Mouse (Mus musculus) erythroblast, embryonic 14.5 days (primary cell): ENCODE results near the gene Cmc1. TPM values are rescaled to one million over a fixed set of nuclear protein-coding genes. Genes with fewer than 3 reads are reported as not detected.
"Not testable (repeated sequence)": the region's sequence is repeated elsewhere in the genome, so short reads cannot be mapped to it uniquely, and the experiment has no call there.

Experiments
- H3K27me3 ChIP-seq: 2 replicates; pipeline ENCODE4 v1.6.1; 2012; ENCODE audit warnings: inconsistent platforms; ENCODE audit not compliant: control insufficient read depth
- H3K36me3 ChIP-seq: 2 replicates; pipeline ENCODE4 v1.6.1; 2012; ENCODE audit warnings: mild to moderate bottlenecking, inconsistent platforms; ENCODE audit not compliant: control insufficient read depth
- H3K4me1 ChIP-seq: 2 replicates; pipeline ENCODE4 v1.6.1; 2012; ENCODE audit warnings: inconsistent platforms; ENCODE audit not compliant: control insufficient read depth
- H3K4me3 ChIP-seq: replicated peaks from 2 replicates; pipeline ENCODE3; 2012; ENCODE audit warnings: moderate library complexity, mild to moderate bottlenecking, inconsistent platforms
- H3K9me3 ChIP-seq: 2 replicates; pipeline ENCODE4 v1.6.1; 2012; ENCODE audit warnings: low read length, inconsistent platforms, mixed read lengths; ENCODE audit not compliant: control insufficient read depth
- GATA1 ChIP-seq: IDR thresholded peaks from 2 replicates; pipeline ENCODE4 v1.6.1; 2012; ENCODE audit warnings: low read length, inconsistent platforms, mixed read lengths
- TAL1 ChIP-seq: IDR thresholded peaks from 3 replicates; pipeline ENCODE4 v1.6.1; 2012; ENCODE audit warnings: low read length, inconsistent platforms, mixed read lengths
- polyA plus RNA-seq: library from polyadenylated mRNA; stranded (reverse); fragments of >175 nt; gene quantifications from 2 replicates; pipeline ENCODE4 v1.2.3, GENCODE M21; 2012

Gene Cmc1
- polyA plus RNA-seq, 1 experiment = 0.16 TPM

GRCm38 (mm10) chr9:118157234-118157633 is 7.3 kb upstream of the Cmc1 start:
- Histone ChIP-seq H3K27me3 (no peaks in the 10 kb centered on the region), H3K4me3 (no peak overlapping the region), H3K36me3 (no peaks in the 10 kb centered on the region), H3K9me3 (no peaks in the 10 kb centered on the region), H3K4me1 (peaks cover 1% of the 10 kb centered on the region)
- no peak for TF ChIP-seq TAL1
- TF ChIP-seq GATA1 = no peak

DNA sequence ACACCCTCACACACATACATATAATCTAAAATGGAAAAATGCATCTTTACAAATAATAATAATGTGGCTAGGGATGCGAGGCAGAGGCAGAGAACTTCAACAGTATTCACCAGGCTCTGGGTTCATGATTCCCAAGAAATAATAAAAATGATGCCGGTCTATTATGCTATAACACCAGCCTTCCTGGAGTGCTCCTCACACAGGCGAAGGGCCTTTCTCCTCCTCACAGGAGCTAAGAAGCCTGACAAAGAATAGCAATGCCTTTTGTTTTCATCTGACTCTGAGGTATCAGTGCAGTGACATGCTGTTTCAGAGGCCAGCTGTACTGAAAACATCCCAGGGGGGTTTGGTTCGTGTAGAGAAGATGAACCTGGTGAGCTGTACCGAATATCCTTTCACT is 4.7 kb upstream of the Cmc1 start:
- Histone ChIP-seq H3K27me3 (no peaks in the 10 kb centered on the region), H3K4me1 (peaks cover 13% of the 10 kb centered on the region), H3K9me3 (no peaks in the 10 kb centered on the region), H3K4me3 (no peak overlapping the region), H3K36me3 (no peaks in the 10 kb centered on the region)
- TF ChIP-seq GATA1 = no peak
- no peak for TF ChIP-seq TAL1

DNA sequence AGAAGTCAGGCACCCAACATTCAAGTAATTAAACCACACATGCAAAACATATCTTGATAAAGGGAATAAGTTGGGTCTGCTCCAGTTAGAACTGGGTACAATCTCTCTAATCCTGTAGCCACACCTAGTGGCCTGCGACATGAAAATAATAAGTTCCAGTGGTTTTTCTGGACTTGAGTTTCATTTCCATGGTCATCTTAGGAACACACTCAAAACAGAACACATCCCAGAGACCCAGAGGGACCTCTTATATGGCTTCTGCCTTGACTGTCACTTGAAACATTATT is 1.2 kb upstream of the Cmc1 start:
- Histone ChIP-seq H3K27me3 (no peaks in the 10 kb centered on the region), H3K9me3 (no peaks in the 10 kb centered on the region), H3K4me1 (peaks cover 22% of the 10 kb centered on the region), H3K4me3 (peak overlapping the region; percentile 66), H3K36me3 (no peaks in the 10 kb centered on the region)
- no peak for TF ChIP-seq GATA1
- no peak for TF ChIP-seq TAL1

- TF ChIP-seq GATA1 (no peak), TAL1 (no peak)
Measured at GRCm38 (mm10) chr9:118150429-118151220, 648 bp upstream of the Cmc1 start.

DNA sequence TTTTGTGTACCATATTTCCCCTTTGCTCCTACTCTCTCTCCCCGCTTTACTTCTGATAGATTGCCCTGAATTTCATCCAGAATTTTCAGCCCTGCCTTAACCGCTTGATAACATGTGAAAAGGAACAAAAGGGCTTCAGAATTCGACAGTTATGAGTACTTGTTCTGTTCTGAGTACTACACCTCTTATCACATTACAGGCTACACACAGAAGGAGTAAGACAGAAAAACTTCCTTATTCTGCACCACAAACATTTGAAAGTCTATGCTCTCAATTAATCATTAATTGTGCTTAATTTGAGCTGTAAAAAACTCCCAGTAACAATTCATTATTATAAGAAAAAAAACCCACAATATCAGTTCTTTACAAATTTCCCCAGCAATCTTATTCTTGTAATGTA is 9.6 kb downstream of the Cmc1 start:
- H3K36me3 ChIP-seq = not testable (repeated sequence)

More at GRCm38 (mm10) chr9:118150429-118151220, 648 bp upstream of the Cmc1 start:
- Histone ChIP-seq H3K4me1 (peaks cover 22% of the 10 kb centered on the region), H3K9me3 (no peaks in the 10 kb centered on the region), H3K27me3 (no peaks in the 10 kb centered on the region), H3K36me3 (no peaks in the 10 kb centered on the region), H3K4me3 (peak overlapping the region; percentile 66)

DNA sequence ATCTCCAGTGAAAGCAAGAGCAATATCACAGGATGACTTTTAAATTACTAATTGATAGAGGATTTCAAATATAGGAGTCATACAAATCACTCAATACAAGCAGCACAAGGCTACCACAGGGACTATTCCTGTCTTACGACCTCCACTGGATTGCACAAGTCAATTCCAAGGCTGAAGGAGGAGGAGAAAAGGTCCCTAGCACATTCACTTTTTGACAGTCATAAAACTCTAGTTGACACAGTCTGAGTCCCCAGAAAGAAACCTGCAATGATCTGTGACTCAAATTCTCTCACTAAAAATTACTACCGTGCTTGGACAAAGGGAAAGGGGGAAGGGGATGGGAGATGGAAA is 39.6 kb downstream of the Cmc1 start:
- Histone ChIP-seq H3K4me3 (no peak overlapping the region), H3K27me3 (no peaks in the 10 kb centered on the region), H3K9me3 (no peaks in the 10 kb centered on the region; the same call in 1 of the 2 replicates), H3K4me1 (no peaks in the 10 kb centered on the region), H3K36me3 (peaks cover 4% of the 10 kb centered on the region)
- TF ChIP-seq TAL1 (no peak), GATA1 (no peak)

More for the DNA sequence above, 9.6 kb downstream of the Cmc1 start:
- H3K4me3 ChIP-seq, H3K4me1 ChIP-seq, H3K9me3 ChIP-seq, H3K27me3 ChIP-seq: not testable (repeated sequence)

- TF ChIP-seq TAL1 (no peak), GATA1 (no peak)
- Histone ChIP-seq H3K36me3 (peaks cover 3% of the 10 kb centered on the region), H3K4me1 (no peaks in the 10 kb centered on the region), H3K27me3 (no peaks in the 10 kb centered on the region), H3K4me3 (no peak overlapping the region), H3K9me3 (no peaks in the 10 kb centered on the region; the same call in 1 of the 2 replicates)
Measured at GRCm38 (mm10) chr9:118109697-118110359, 40.1 kb downstream of the Cmc1 start.

- Histone ChIP-seq H3K27me3 (no peaks in the 10 kb centered on the region), H3K4me3 (no peak overlapping the region), H3K4me1 (no peaks in the 10 kb centered on the region), H3K9me3 (no peaks in the 10 kb centered on the region; the same call in 1 of the 2 replicates), H3K36me3 (no peaks in the 10 kb centered on the region)
- no peak for TF ChIP-seq TAL1
- no peak for TF ChIP-seq GATA1
Measured at GRCm38 (mm10) chr9:118108527-118109011, 41.4 kb downstream of the Cmc1 start.

DNA sequence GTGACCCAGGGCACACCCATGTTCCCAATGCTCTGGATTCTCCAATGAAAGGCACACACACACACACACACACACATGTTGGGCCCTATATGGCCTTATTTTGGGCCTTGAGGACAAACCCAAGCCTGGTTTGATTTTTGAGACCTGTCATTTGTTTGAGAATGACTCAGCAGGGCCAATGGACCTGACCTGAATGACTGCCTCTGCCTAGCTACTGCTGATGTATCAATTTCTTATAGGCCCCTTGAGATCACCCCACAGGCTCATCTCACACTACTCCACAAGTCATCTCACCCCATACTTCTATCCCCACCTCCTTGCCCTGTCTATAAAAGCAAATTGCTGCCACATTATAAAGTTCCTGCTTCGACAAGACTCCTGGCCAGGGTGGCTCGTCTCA is 48.2 kb downstream of the Cmc1 start:
- H3K4me3 ChIP-seq = no peak overlapping the region
- no peaks in the 10 kb centered on the region for H3K4me1 ChIP-seq
- H3K27me3 ChIP-seq = no peaks in the 10 kb centered on the region
- no peaks in the 10 kb centered on the region for H3K36me3 ChIP-seq
- TF ChIP-seq TAL1 = no peak
- TF ChIP-seq GATA1 = no peak
- H3K9me3 ChIP-seq = no peaks in the 10 kb centered on the region
